Comparison of ENCODE assay signal across 17 mouse cellular contexts in genomic region chr12:31503211-31503610, GRCm38 (mm10). TPM values are rescaled to one million over a fixed set of nuclear protein-coding genes. Genes with fewer than 3 reads are reported as not detected.
DNase-seq lines count a peak whose midpoint lies in the region; ATAC-seq and TF ChIP-seq lines count a peak whose summit lies in the region.
"Had no signal": no experiment of that assay in that cellular context is flagged by ENCODE, and none has a peak within 500 bp of the region (broad histone marks: within the 10 kb centered on the region; RNA-seq: fewer than 3 reads in every experiment).

No protein-coding gene starts in this region.

- no peak overlapping the region for H3K9ac ChIP-seq in liver, embryonic 14.5 days (replicated peaks)
- H3K9ac ChIP-seq in liver, embryonic 12.5 days, result no peak overlapping the region
- H3K9ac ChIP-seq: hindbrain, embryonic 13.5 days; stomach, embryonic 15.5 days had no signal

- TF ChIP-seq EP300 in liver, embryonic 14.5 days (IDR thresholded peaks at IDR 0.05; ENCODE audit: low read depth), result no peak

- H3K27me3 ChIP-seq in liver, embryonic 14.5 days (ENCODE audit: control insufficient read depth, insufficient read depth, low read length), result no peaks in the 10 kb centered on the region; the same call in 1 of the 2 replicates
- H3K27me3 ChIP-seq in liver, embryonic 12.5 days (replicated peaks), result 0 out of 2 replicates have a peak, but pooled peaks cover 5% of the 10 kb centered on the region
- peaks cover 8% of the 10 kb centered on the region; the same call in 1 of the 2 replicates for H3K27me3 ChIP-seq in G1E (ENCODE audit: insufficient read depth, low read length)
- no peaks in the 10 kb centered on the region for H3K27me3 ChIP-seq in splenic B cell, adult 2 months (ENCODE audit: control insufficient read depth, insufficient read depth, low read length, poor library complexity, severe bottlenecking)
- H3K27me3 ChIP-seq: hindbrain, embryonic 13.5 days; megakaryocyte, embryonic 14.5 days; stomach, embryonic 15.5 days had no signal

- no peaks in the 10 kb centered on the region for H3K9me3 ChIP-seq in liver, embryonic 14.5 days (ENCODE audit: control insufficient read depth, low read length)
- no peaks in the 10 kb centered on the region for H3K9me3 ChIP-seq in liver, embryonic 12.5 days (replicated peaks)
- no peaks in the 10 kb centered on the region for H3K9me3 ChIP-seq in G1E (replicated peaks)
- H3K9me3 ChIP-seq: hindbrain, embryonic 13.5 days; stomach, embryonic 15.5 days had no signal

- intact Hi-C loops in gastrocnemius, adult 2 months (cut with DNase I), result loop anchor here (5.0 kb wide), 1 partner anchor 444 kb away; no protein-coding TSS in a partner anchor

- no peak overlapping the region for H3K4me3 ChIP-seq in gastrocnemius, adult 2 months
- no peak overlapping the region for H3K4me3 ChIP-seq in liver, embryonic 14.5 days (ENCODE audit: insufficient read depth in 1 of 2, low read depth in 2 of 2, low read length in 2 of 2)
- no peak overlapping the region for H3K4me3 ChIP-seq in liver, embryonic 12.5 days
- no peak overlapping the region for H3K4me3 ChIP-seq in G1E (ENCODE audit: low read depth, low read length)
- H3K4me3 ChIP-seq: hindbrain, embryonic 13.5 days; megakaryocyte, embryonic 14.5 days; stomach, embryonic 15.5 days had no signal

- no peak overlapping the region for H3K4me2 ChIP-seq in liver, embryonic 14.5 days (ENCODE audit: low read depth)
- H3K4me2 ChIP-seq in liver, embryonic 12.5 days, result no peak overlapping the region
- H3K4me2 ChIP-seq: hindbrain, embryonic 13.5 days; stomach, embryonic 15.5 days had no signal

- peaks cover under 1 to 5% of the 10 kb centered on the region in 2 experiments; a peak in 3 of 4 replicates for H3K4me1 ChIP-seq in liver, embryonic 14.5 days (replicated peaks; ENCODE audit: control insufficient read depth in 2 of 2, insufficient read depth in 2 of 2, low read length in 1 of 2)
- H3K4me1 ChIP-seq in liver, embryonic 12.5 days, result peaks cover 16% of the 10 kb centered on the region
- H3K4me1 ChIP-seq in G1E (ENCODE audit: insufficient read depth, low read depth, low read length), result peaks cover 16% of the 10 kb centered on the region
- H3K4me1 ChIP-seq: stomach, embryonic 15.5 days had no signal

- DNase-seq in gastrocnemius, adult 2 months, result no peak
- DNase-seq in gastrocnemius, adult 8-10 months (ENCODE audit: low spot score in 2 of 2), result no peak
- DNase-seq in liver, embryonic 14.5 days (ENCODE audit: low read depth in 3 of 3, low spot score in 3 of 3), result no peak
- DNase-seq in G1E (ENCODE audit: low spot score), result no peak
- DNase-seq in splenic B cell, adult 2 months (ENCODE audit: low read depth, low spot score), result peak; percentile 20
- no peak for DNase-seq in neural tube, embryonic 10.5 days (ENCODE audit: extremely low spot score, low spot score)
- no peak for DNase-seq in frontal cortex, postnatal 25 days (ENCODE audit: low spot score in 2 of 2)
- DNase-seq: cerebellum, adult 11 months; kidney, adult 8-10 months; lung, postnatal 10 days; right cerebral cortex, postnatal 4 days had no signal

- peak; percentile 46 for TF ChIP-seq CTCF in gastrocnemius, adult 2 months (IDR thresholded peaks at IDR 0.05)
- TF ChIP-seq CTCF in liver, embryonic 14.5 days (IDR thresholded peaks at IDR 0.05; ENCODE audit: low read depth), result peak; percentile 69
- TF ChIP-seq CTCF in G1E (IDR thresholded peaks at IDR 0.05; ENCODE audit: low read depth, low read length), result 0 out of 2 replicates have a peak, but pooled peaks have one; percentile 27

- H3K36me3 ChIP-seq in liver, embryonic 14.5 days (replicated peaks; ENCODE audit: control insufficient read depth, insufficient read depth, low read depth), result no peaks in the 10 kb centered on the region
- no peaks in the 10 kb centered on the region for H3K36me3 ChIP-seq in liver, embryonic 12.5 days
- no peaks in the 10 kb centered on the region for H3K36me3 ChIP-seq in G1E (replicated peaks)
- no peaks in the 10 kb centered on the region for H3K36me3 ChIP-seq in splenic B cell, adult 2 months (ENCODE audit: control insufficient read depth, insufficient read depth, low read length, poor library complexity, severe bottlenecking)
- H3K36me3 ChIP-seq: hindbrain, embryonic 13.5 days; stomach, embryonic 15.5 days had no signal

- ATAC-seq in liver, embryonic 14.5 days (ENCODE audit: insufficient read depth), result no peak
- no peak for ATAC-seq in liver, embryonic 12.5 days
- no peak for ATAC-seq in G1E (ENCODE audit: extremely low read depth, insufficient number of reproducible peaks, low FRiP score, poor library complexity, severe bottlenecking)

- no peak overlapping the region for H3K27ac ChIP-seq in gastrocnemius, adult 2 months
- no peak overlapping the region for H3K27ac ChIP-seq in liver, embryonic 14.5 days
- no peak overlapping the region for H3K27ac ChIP-seq in liver, embryonic 12.5 days
- H3K27ac ChIP-seq: hindbrain, embryonic 13.5 days; stomach, embryonic 15.5 days had no signal

RNA-seq across cellular contexts. Expression of gene Cbll1, which starts 3.8 kb away (rescaled TPM):
- total RNA-seq in gastrocnemius, adult 2 months (2021), result 10 to 100 TPM; 12.0 to 12.3 TPM
- total RNA-seq in gastrocnemius, adult 8-10 months (2022), result 10 to 100 TPM in 3 of 4 experiments, 1 to 10 TPM in 1; 9.7 to 14.7 (median 12.0) TPM
- polyA plus RNA-seq in liver, embryonic 14.5 days (2012; rRNA removed), result 2.2 and 2.7 TPM in 2 replicates
- polyA plus RNA-seq in liver, embryonic 14.5 days (2014; fragmentation: Nextera tagmentation; extraction: Ambion mirVana), result 6.7 and 7.0 TPM in 2 replicates
- polyA plus RNA-seq in liver, embryonic 12.5 days (2016; fragmentation: Nextera tagmentation; extraction: Ambion mirVana), result 4.9 and 6.9 TPM in 2 replicates
- total RNA-seq in G1E (2014; fragmentation: Nextera tagmentation), result 111 and 144 TPM in 2 replicates
- 12.5 and 16.3 TPM in 2 replicates for total RNA-seq in G1E (2017)
- 5.7 and 6.9 TPM in 2 replicates for polyA plus RNA-seq in G1E (2012)

RNA-seq across cellular contexts. Expression of gene Slc26a4, which starts 56.6 kb away (rescaled TPM):
- not detected for total RNA-seq in gastrocnemius, adult 2 months (2021)
- not detected for total RNA-seq in gastrocnemius, adult 8-10 months (2022)
- polyA plus RNA-seq in liver, embryonic 14.5 days (2012; rRNA removed), result not detected in 2 replicates
- polyA plus RNA-seq in liver, embryonic 14.5 days (2014; fragmentation: Nextera tagmentation; extraction: Ambion mirVana), result not detected in 2 replicates
- not detected in 2 replicates for polyA plus RNA-seq in liver, embryonic 12.5 days (2016; fragmentation: Nextera tagmentation; extraction: Ambion mirVana)
- total RNA-seq in G1E (2014; fragmentation: Nextera tagmentation) (not detected in 2 replicates), G1E (2017) (0.05 and 0.06 TPM in 2 replicates)
- polyA plus RNA-seq in G1E (2012), result not detected in 2 replicates
- total RNA-seq: common myeloid progenitor, adult 5-6 weeks had no signal
- polyA plus RNA-seq: forebrain, embryonic 11.5 days had no signal
